Mouse (Mus musculus) spleen, postnatal 14 days (tissue): Measurements from ENCODE around the gene Cdh20.

Source experiments
- DNase-seq, 2 experiments: peaks; one replicate each; pipeline ENCODE4 v3.0.0; 2021 to 2022; ENCODE audit warnings: low spot score in 2 of 2

The Cdh20 gene

GRCm38 (mm10) chr1:105041668-105042067 is 273.3 kb downstream of the Cdh20 start:
- no peak for DNase-seq
